Mouse (Mus musculus) bone marrow macrophage, adult 2 months (primary cell): ENCODE measurements around the gene Mip.

ENCODE experiments used
- CTCF ChIP-seq: IDR thresholded peaks from 2 replicates; pipeline ENCODE4 v1.5.1; 2012; ENCODE audit warnings: low read depth, mild to moderate bottlenecking, low read length, moderate library complexity
- POLR2A ChIP-seq: IDR thresholded peaks from 2 replicates; pipeline ENCODE4 v1.6.1; 2012; ENCODE audit warnings: mild to moderate bottlenecking, low read depth, low read length, borderline replicate concordance

GRCm38 (mm10) chr10:128177316-128177715 is 48.3 kb upstream of the Mip start:
- TF ChIP-seq CTCF (no peak), POLR2A (no peak)
